Mouse (Mus musculus): ENCODE data around the gene Parg.
"Not testable (repeated sequence)": the region's sequence is repeated elsewhere in the genome, so short reads cannot be mapped to it uniquely, and the experiment has no call there.

The Parg gene

DNA sequence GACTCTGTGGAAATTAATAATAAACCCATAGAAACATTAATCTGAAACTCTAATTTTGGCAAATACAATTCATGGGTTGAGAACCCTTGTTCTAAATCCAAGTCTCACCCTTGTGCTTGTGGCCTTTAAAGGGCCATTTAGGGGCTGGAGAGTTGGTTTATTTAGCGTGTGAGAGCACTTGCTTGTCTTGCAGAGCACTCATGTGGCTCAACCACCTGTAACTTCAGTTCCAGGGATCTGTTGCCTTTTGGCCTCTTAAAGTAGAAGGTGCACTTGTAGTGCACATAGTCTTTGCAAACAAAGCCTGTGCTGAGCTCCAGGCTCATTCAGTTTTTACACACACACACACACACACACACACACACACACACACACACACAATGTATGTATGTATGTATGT is 34.9 kb upstream of the Parg start:
- H3K36me3 ChIP-seq (ENCODE audit: control insufficient read depth, insufficient read depth, low read length, poor library complexity, severe bottlenecking): peaks cover 1% of the 10 kb centered on the region; the same call in 1 of the 2 replicates
- no peaks in the 10 kb centered on the region for H3K27me3 ChIP-seq (ENCODE audit: control insufficient read depth, insufficient read depth, low read length, poor library complexity, severe bottlenecking)
- no peak for DNase-seq (ENCODE audit: low read depth, low spot score)

DNA sequence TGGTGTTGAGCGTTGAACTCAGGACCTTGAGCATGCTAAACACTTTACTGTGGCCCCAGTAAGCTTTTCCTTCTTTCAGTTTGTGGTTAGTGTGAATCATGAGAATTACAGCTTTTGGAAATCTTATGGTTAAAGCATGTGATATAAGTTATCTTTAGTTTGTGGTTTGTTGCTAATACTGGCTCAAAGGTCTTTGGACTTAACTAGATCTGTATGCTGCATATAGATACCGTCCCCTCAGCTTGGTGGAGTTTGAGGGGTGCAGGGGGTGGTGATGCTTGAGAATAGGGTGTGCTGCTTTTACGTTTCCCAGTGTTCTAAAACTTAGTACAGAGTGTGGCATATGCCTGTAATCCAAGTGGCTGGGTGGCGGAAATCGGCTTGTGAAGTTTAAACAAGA is 34.4 kb upstream of the Parg start:
- DNase-seq (ENCODE audit: low read depth, low spot score): no peak

DNA sequence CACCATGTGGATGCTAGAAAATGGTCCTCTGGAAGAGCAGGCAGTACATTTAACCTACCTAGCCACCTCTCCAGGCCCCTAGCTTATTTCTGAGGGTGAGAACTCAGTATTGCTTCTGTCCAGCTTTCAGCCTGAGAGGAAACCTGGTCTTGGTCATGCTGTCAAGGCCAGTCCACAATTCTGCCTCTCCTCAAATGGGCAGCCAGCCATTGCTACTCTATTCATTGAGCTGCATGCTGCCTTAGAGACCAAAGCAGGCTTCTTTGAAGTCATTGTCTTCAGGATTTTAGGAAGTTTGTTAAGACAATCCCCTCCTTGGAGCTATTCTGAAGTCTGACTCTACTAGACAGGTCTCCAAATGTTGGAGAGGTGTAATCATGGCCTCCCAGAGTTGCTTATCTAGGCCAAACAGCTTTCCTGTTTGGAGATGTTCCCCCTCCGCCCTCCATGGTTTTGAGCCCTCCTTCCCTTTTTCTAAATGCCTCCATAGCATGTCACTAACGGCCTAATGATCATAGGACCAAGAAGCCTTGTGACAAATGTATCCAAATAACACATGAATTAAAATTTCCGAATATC is 33.0 kb upstream of the Parg start:
- peaks cover 2% of the 10 kb centered on the region; the same call in 1 of the 2 replicates for H3K36me3 ChIP-seq (ENCODE audit: control insufficient read depth, insufficient read depth, low read length, poor library complexity, severe bottlenecking)
- no peak for DNase-seq (ENCODE audit: low read depth, low spot score)

More for the DNA sequence above, 34.4 kb upstream of the Parg start:
- H3K27me3 ChIP-seq (ENCODE audit: control insufficient read depth, insufficient read depth, low read length, poor library complexity, severe bottlenecking): no peaks in the 10 kb centered on the region
- H3K36me3 ChIP-seq (ENCODE audit: control insufficient read depth, insufficient read depth, low read length, poor library complexity, severe bottlenecking): peaks cover 1% of the 10 kb centered on the region; the same call in 1 of the 2 replicates

DNA sequence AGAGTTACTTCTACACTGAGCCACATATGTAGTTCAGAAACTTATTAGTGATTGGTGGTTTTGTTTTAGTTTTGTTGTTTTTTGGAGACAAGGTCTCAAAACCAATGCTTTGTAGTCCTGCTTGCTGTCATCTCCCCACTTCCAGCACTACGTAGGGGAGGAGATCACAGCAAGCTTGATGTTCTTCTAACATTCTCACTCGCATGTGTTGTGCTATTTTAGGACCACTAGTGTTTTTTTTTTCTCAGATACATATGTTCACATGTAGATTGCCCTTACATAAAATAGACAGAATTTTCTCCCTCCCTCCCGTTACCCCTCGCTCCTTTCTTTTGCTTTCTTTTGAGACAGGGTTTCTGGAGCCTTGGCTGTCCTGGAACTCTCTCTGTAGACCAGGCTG is 31.6 kb upstream of the Parg start:
- no peak for DNase-seq (ENCODE audit: low read depth, low spot score)
- H3K27me3 ChIP-seq (ENCODE audit: control insufficient read depth, insufficient read depth, low read length, poor library complexity, severe bottlenecking): no peaks in the 10 kb centered on the region

More for the DNA sequence above, 33.0 kb upstream of the Parg start:
- no peaks in the 10 kb centered on the region for H3K27me3 ChIP-seq (ENCODE audit: control insufficient read depth, insufficient read depth, low read length, poor library complexity, severe bottlenecking)

DNA sequence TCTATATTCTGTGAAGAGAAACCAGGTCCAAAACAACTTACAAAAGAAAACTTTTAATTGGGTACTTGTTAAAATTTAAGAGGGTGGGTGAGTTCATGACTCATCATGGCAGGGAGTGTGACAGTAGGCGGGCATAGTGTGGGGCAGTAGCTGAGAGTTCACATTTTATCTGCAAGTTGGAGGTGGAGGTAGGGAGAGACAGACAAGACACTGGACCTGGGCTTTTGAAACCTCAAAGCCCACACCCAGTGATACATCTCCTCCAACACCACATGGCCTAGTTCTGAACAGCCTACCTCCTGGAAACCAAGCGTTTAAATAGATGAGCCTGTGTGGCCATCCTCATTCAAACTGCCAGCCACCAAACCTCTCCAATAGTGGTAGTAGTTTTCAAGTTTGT is 26.4 kb upstream of the Parg start:
- H3K36me3 ChIP-seq (ENCODE audit: control insufficient read depth, insufficient read depth, low read length, poor library complexity, severe bottlenecking): peaks cover 7% of the 10 kb centered on the region; the same call in 1 of the 2 replicates
- H3K27me3 ChIP-seq (ENCODE audit: control insufficient read depth, insufficient read depth, low read length, poor library complexity, severe bottlenecking): no peaks in the 10 kb centered on the region
- no peak for DNase-seq (ENCODE audit: low read depth, low spot score)

More for the DNA sequence above, 31.6 kb upstream of the Parg start:
- peaks cover 5% of the 10 kb centered on the region; the same call in 1 of the 2 replicates for H3K36me3 ChIP-seq (ENCODE audit: control insufficient read depth, insufficient read depth, low read length, poor library complexity, severe bottlenecking)

DNA sequence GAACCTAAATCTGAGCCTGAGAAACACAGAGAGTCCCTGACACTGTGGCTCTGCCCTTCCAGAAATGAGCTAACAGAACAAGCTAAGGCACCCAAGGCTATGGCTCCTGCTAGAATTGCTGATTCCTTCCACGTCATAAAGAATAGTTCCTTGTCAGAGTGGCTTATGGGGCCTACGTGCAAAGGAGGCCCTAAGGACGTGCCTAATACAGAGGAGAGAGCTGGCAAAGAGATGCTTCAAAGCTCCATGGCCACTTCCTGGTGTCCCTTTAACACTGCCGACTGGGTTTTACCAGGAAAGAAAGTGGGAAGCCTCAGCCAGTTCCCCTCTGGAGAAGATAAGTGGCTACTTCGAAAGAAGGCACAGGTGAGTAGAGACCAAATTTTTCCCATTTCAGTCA is 25.2 kb upstream of the Parg start:
- H3K27me3 ChIP-seq (ENCODE audit: control insufficient read depth, insufficient read depth, low read length, poor library complexity, severe bottlenecking); H3K36me3 ChIP-seq (ENCODE audit: control insufficient read depth, insufficient read depth, low read length, poor library complexity, severe bottlenecking); DNase-seq (ENCODE audit: low read depth, low spot score): not testable (repeated sequence)

DNA sequence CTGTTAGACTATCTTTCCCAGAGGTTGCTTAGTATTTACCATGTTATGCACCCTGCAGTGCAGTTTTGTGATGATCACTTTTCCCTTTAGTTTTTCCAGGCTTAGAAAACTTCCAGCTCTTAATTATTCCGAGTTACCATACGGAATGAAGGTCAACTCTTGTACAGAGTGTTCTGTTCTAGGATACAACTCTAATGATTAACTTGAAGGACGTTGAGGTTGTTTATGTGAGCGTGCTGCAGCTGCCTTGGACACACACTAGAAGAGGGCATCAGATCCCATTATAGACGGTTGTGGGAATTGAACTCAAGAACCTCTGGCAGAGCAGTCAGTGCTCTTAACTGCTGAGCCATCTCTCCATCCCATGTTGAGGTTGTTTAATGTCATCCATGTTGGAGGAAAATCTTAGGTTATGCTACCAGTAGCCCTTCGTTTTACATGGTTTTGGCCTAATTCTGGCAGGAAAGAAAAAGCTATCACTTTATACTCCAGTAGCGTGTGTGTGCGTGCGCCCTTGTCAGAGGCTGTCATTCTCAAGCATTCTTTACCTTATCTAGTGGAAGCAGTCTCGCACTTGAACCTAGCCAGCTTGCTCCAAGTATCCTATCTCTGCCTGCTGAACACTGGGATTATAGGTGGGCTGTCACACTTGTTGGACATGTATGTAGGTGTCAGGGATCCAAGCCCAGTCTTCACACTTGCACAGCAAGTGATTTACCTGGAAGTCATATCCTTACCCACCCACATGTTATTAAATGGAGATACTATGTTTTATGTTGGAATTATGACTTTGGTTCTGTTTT is 22.2 kb upstream of the Parg start:
- H3K27me3 ChIP-seq (ENCODE audit: control insufficient read depth, insufficient read depth, low read length, poor library complexity, severe bottlenecking): no peaks in the 10 kb centered on the region
- DNase-seq (ENCODE audit: low read depth, low spot score): no peak
- peaks cover 13% of the 10 kb centered on the region; the same call in 1 of the 2 replicates for H3K36me3 ChIP-seq (ENCODE audit: control insufficient read depth, insufficient read depth, low read length, poor library complexity, severe bottlenecking)

DNA sequence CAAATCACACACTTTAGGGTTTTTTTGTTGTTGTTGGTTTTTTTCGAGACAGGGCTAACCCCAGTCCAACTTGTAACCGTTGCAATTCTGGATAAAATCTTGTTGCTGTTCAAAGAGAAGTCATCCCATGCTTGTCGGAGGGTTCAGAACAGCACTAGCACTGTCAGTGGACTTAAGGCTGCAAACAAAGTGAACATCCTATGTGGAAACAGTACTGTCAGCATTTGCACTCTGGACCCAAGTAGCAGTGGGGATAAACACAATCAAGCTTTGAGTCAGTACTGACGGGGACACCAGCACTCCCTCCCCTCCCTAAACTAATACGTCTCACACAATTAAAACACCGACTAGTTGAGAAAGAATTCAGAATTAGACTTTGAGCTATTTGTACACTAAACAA is 20.9 kb upstream of the Parg start:
- Histone ChIP-seq H3K36me3 (ENCODE audit: control insufficient read depth, insufficient read depth, low read length, poor library complexity, severe bottlenecking) (peaks cover 13% of the 10 kb centered on the region; the same call in 1 of the 2 replicates), H3K27me3 (ENCODE audit: control insufficient read depth, insufficient read depth, low read length, poor library complexity, severe bottlenecking) (no peaks in the 10 kb centered on the region)
- no peak for DNase-seq (ENCODE audit: low read depth, low spot score)

DNA sequence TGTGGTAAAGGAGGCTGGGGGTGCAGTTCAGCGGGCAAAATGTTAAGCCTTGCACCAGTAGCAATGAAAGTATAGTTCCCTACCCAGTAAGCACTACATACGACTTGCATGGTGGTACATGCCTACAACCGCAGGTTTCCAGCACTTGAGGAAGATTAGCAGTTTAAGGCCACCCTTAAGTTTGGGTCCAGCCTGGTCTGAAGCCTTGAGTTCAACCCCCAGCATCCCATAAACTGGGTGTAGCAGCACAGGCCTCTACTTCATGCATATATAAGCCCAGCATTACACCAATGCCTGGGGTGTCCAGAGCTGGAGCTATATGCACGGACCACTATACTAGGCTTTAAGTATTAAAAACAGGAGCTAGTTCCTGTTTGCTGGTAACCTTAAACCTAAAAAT is 17.9 kb upstream of the Parg start:
- H3K27me3 ChIP-seq (ENCODE audit: control insufficient read depth, insufficient read depth, low read length, poor library complexity, severe bottlenecking): no peaks in the 10 kb centered on the region
- H3K36me3 ChIP-seq (ENCODE audit: control insufficient read depth, insufficient read depth, low read length, poor library complexity, severe bottlenecking): peaks cover 18% of the 10 kb centered on the region
- no peak for DNase-seq (ENCODE audit: low read depth, low spot score)

DNA sequence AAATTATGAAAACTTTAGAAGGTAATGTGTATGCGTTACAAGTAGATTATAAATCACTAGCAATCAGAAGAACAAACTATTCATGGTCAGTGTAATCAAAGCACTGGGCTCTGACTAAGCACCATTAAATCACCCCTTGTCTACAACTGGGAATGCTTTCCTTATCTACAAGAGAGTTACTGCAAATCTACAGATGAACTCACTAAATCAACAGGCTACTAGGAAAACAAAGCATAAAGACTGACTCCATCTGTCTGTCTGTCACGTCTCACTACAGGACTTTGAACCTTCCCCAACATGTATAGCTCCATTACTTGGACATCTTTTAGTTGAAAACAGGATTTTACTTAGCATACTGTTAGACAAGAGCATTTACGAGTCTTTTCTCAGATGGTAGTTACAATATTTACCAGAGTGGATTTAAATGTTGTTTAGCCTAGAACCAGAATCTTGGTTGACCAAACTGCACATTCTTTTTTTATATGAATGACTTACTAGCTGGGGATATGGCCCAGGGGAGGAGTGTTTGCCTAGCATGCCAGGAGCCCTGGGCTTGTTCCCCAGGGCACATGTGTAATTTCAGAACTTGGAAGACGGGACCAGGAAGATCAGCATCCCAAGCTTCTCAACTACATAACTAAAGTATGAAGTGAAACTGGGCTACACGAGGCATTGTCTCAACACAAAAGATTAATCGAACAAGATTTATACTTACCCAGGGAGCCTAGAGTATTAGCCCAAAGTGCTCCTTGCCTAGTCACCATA is 10.9 kb upstream of the Parg start:
- H3K36me3 ChIP-seq (ENCODE audit: control insufficient read depth, insufficient read depth, low read length, poor library complexity, severe bottlenecking): peaks cover 11% of the 10 kb centered on the region
- H3K27me3 ChIP-seq (ENCODE audit: control insufficient read depth, insufficient read depth, low read length, poor library complexity, severe bottlenecking): no peaks in the 10 kb centered on the region
- no peak for DNase-seq (ENCODE audit: low read depth, low spot score)

DNA sequence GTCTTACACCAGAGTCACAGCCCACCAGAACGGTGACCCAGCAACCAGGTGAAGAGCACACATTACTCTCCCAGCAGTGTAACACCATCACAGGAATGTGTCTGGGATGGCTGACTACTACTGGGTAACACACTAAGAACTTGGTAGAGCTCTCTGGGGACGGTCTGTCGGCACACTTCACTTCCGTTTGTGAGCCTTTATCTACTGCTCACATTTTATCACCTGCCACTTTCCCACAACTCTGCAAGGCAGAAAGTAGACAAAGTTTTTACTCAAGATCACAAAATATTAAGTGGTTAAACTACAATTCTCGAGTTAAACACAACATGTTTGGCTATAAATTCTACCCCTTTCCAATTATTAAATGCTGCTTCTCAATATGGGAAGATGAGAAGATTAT is 9.8 kb upstream of the Parg start:
- no peak for DNase-seq (ENCODE audit: low read depth, low spot score)
- Histone ChIP-seq H3K36me3 (ENCODE audit: control insufficient read depth, insufficient read depth, low read length, poor library complexity, severe bottlenecking) (peaks cover 8% of the 10 kb centered on the region), H3K27me3 (ENCODE audit: control insufficient read depth, insufficient read depth, low read length, poor library complexity, severe bottlenecking) (no peaks in the 10 kb centered on the region)

DNA sequence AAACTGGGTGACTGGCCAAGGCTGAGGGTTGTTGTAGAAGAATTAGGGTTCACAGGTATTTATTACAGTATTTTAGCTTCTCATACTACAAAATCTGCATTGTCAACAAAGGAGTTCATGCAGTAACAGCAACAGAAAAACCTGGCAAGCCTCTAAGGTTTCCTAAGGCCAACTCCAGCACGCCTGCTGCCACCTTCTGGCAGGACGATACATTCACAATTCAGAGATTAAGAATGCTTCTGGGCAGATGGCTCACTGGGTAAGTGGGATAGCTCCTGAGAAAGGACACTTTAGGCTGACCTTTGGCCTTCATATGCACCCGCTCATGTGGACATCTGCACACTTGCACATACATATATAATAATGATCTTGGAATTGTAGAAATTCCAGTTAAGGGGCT is 9.3 kb upstream of the Parg start:
- Histone ChIP-seq H3K27me3 (ENCODE audit: control insufficient read depth, insufficient read depth, low read length, poor library complexity, severe bottlenecking) (no peaks in the 10 kb centered on the region), H3K36me3 (ENCODE audit: control insufficient read depth, insufficient read depth, low read length, poor library complexity, severe bottlenecking) (peaks cover 7% of the 10 kb centered on the region)
- peak; percentile 66 for DNase-seq (ENCODE audit: low read depth, low spot score)

DNA sequence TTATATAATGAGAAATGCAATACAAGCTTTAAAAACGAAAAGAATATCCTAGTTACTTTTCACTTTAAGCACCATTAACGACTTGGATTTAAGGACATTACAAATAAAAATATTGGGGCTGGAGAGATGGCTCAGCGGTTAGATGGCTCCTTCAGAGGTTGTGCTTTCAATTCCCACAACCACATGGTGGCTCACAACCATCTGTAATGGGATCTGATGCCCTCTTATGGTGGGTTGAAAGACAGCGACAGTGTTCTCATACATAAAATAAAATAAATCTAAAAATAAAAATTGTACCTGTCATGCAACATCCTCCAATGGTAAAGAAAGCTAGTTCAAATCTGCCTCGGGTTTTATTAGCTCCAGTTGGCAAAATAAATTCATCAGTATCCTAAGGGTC is 8.2 kb upstream of the Parg start:
- H3K36me3 ChIP-seq (ENCODE audit: control insufficient read depth, insufficient read depth, low read length, poor library complexity, severe bottlenecking); H3K27me3 ChIP-seq (ENCODE audit: control insufficient read depth, insufficient read depth, low read length, poor library complexity, severe bottlenecking): not testable (repeated sequence)
- peak; percentile 19 for DNase-seq (ENCODE audit: low read depth, low spot score)

DNA sequence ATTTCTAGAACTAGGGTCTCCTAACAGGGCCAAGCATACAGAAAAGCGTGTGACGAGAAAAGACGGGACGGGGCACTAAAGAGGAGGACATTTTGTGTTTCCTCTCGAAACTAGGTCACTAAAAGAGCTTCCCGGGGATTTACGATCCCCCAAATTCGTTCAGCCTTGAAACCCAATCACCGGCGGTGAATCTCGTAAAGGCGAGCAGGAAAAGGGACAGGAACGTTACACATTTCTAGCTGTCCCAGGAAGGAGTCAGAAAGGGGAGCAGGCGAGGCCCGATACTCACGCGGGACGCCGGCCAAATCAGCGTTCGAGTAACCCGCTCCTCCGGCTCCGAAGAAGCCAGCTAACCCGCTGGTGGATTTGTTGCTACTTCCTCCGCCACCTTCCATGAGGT is 395 bp upstream of the Parg start:
- H3K27me3 ChIP-seq (ENCODE audit: control insufficient read depth, insufficient read depth, low read length, poor library complexity, severe bottlenecking): no peaks in the 10 kb centered on the region
- peak; percentile 25 for DNase-seq (ENCODE audit: low read depth, low spot score)
- 0 out of 2 replicates have a peak, but pooled peaks cover 2% of the 10 kb centered on the region for H3K36me3 ChIP-seq (ENCODE audit: control insufficient read depth, insufficient read depth, low read length, poor library complexity, severe bottlenecking)

DNA sequence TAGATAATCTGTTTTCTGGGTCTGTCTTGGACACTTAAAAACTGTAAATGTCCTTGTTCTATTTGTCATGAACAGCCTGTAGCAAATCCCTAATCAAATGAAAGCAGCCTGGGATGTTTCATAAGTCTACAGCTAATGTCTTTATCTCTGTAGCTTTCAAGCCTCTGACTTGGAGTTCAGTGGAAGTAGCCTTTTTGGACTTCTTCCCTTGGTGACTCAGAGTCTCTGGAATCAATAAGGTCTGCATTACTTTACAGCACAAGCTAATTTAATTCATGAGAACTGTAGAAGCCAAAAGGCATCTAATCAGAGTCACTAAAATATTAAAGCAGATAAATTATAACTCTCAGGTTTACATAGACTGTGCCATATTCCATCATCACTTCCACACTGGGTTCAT is 24.9 kb downstream of the Parg start:
- Histone ChIP-seq H3K27me3 (ENCODE audit: control insufficient read depth, insufficient read depth, low read length, poor library complexity, severe bottlenecking) (no peaks in the 10 kb centered on the region), H3K36me3 (ENCODE audit: control insufficient read depth, insufficient read depth, low read length, poor library complexity, severe bottlenecking) (0 out of 2 replicates have a peak, but pooled peaks cover 3% of the 10 kb centered on the region)
- no peak for DNase-seq (ENCODE audit: low read depth, low spot score)
